Mouse (Mus musculus): Measurements from ENCODE around the gene Strada.

DNA sequence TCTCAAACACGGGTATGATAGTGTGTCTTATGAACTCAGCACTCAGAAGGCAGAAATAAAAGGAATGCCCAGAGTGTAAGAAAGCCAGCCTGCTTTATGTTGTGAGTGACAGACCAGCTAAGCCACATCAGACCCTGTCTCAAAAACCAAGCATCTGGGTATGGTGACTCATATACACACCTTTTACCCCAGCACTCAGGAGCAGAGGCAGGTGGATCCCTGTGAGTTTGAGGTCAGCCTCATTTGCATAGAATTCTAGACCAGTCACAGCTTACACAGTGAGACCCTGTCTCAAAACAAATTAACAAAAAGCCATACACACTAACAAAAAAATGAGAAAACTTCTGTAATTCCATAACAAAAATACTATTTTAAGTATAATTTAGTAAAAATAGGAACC lies 76.1 kb downstream of the Strada start:
- TF ChIP-seq CTCF (IDR thresholded peaks at IDR 0.05; ENCODE audit: low read depth) (no peak), EP300 (optimal IDR thresholded peaks at IDR 0.05) (no peak)

Data from stomach, postnatal 0 days (tissue).